Mouse (Mus musculus): ENCODE measurements around the gene 4833420G17Rik. TPM values are rescaled to one million over a fixed set of nuclear protein-coding genes. Genes with fewer than 3 reads are reported as not detected.

Gene 4833420G17Rik
- polyA plus RNA-seq (2015; fragmentation: Nextera tagmentation; extraction: Ambion mirVana), result 111 and 117 TPM in 2 replicates

DNA sequence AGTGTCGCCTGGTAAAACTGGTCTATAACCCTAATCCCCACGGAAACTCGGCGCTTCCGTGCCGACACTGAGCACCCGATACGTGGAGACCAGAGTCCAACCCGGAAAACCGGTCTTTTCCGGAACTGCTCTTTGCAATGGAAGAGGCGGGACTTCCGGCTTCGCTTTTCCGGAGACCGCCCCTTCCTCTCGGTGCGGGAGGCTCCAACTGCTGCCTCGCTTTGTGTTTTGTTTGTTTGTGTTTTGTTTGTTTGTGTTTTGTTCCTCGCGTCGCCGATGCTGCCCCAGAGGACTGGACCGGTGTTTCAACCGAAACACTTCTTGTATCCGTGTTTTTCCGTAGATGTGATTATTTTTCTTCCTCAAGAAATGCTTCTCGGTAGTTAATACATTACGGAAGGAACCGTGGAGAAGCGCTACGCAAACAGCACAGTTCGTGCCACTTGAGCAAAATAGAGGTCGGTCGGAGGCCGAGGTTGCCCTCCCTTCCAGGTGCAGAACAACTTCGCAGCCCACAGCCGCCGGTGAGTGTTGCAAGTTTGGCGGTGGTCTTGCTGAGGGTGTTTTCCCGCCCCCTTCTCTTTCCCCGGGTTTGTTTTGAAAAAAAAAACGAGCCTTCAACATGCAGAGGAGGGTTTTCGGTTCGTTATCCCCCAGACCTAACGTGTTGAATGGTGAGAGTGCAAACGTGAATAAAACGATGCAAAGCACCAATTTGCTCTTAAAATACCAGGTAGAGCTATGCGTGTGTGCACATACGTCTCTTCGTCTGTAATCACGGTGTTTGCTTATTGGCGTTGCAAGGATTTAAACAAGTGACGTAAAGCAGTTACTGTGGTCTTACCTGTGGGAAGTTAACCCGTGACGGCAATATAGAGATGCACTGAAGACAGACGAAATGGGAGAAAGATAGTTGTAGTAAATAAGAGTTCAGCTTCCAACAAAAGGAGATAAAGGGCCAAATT, at the start of gene 4833420G17Rik:
TSS of gene 4833420G17Rik (plus strand) at position 173 of the 965 bp plus-strand sequence.
- H3K9ac ChIP-seq, result peak within 1 kb of the TSS; percentile 82
- peak within 1 kb of the TSS; percentile 81 for H3K27ac ChIP-seq
- H3K4me1 ChIP-seq (replicated peaks), result peaks cover 19% of the 10 kb centered on the region
- peak within 1 kb of the TSS; percentile 81 for H3K4me3 ChIP-seq
- H3K27me3 ChIP-seq, result no peaks in the 10 kb centered on the region
- H3K4me2 ChIP-seq, result peak within 1 kb of the TSS; percentile 68
- no peaks in the 10 kb centered on the region for H3K9me3 ChIP-seq
- peaks cover 33% of the 10 kb centered on the region for H3K36me3 ChIP-seq
- ATAC-seq (ENCODE audit: low FRiP score), result peak; percentile 97
- 8% methylated on average over 57 of the region's 57 CpGs for WGBS

DNA sequence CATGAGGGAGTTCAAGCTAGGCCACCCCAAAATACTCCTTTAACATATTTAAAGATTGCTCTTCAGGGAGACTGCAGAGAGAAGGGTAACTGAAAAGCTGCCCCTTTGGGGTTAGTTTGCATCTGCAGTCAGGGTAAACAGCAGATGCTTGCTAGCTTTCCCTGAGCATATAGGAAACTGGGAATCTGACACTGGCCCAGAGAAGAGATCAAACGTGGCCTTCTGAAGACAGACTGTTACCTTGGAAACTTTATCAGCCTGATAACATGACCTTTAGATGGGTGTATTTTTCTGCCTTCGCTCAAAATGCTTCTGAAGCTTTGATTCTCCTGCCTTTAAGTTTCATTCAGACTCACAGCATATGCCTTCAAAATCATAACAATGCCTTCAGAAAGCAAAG, 49.5 kb upstream of the 4833420G17Rik start:
- H3K4me1 ChIP-seq (replicated peaks), result peaks cover 7% of the 10 kb centered on the region
- no peak overlapping the region for H3K27ac ChIP-seq
- 18% methylated on average over 2 of the region's 2 CpGs for WGBS
- no peak overlapping the region for H3K4me3 ChIP-seq
- H3K4me2 ChIP-seq, result no peak overlapping the region
- no peaks in the 10 kb centered on the region for H3K9me3 ChIP-seq
- no peak overlapping the region for H3K9ac ChIP-seq
- H3K36me3 ChIP-seq, result no peaks in the 10 kb centered on the region
- ATAC-seq (ENCODE audit: low FRiP score), result no peak
- no peaks in the 10 kb centered on the region for H3K27me3 ChIP-seq

DNA sequence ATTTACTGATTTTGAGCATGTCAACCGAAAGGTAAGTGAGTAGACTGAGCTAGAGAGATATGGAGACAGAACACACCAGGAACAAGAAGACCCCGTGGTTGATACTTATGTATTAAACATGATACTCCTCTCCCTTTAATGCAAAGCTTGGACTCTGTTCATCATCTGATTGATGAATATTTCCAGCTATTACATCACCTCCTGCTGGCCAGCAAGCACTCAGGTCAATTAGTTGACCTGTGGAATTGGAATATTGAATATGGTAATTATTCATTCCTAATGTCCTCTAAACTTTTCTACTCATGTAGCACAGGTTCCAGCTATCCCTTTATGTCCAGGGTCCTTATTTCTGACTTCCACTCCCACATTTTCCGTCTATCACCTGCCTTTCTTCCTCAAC, 44.1 kb upstream of the 4833420G17Rik start:
- H3K9ac ChIP-seq, result no peak overlapping the region
- H3K9me3 ChIP-seq, result no peaks in the 10 kb centered on the region
- no peak overlapping the region for H3K4me2 ChIP-seq
- H3K27me3 ChIP-seq, result no peaks in the 10 kb centered on the region
- H3K27ac ChIP-seq, result no peak overlapping the region
- no peak overlapping the region for H3K4me3 ChIP-seq
- ATAC-seq (ENCODE audit: low FRiP score), result no peak
- H3K36me3 ChIP-seq, result no peaks in the 10 kb centered on the region
- 91% methylated on average over 3 of the region's 3 CpGs for WGBS
- no peaks in the 10 kb centered on the region for H3K4me1 ChIP-seq (replicated peaks)

DNA sequence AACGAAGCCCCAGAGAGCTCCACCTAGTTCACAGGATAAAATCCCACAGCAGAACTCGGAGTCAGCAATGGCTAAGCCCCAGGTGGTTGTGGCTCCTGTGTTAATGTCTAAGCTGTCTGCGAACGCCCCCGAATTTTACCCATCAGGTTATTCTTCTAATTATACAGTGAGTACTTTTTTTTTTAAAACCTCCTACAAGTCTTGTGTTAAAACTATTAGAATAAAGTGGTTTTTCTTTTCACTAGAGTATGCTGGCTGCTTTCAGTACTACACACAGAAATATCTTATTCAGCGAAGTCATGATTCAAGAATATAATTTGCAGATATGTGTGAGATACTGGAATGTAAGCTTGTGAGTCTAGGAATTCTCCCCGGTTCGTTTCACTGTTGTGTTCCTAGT, 32.4 kb upstream of the 4833420G17Rik start:
- WGBS, result 19% methylated on average over 8 of the region's 8 CpGs
- ATAC-seq (ENCODE audit: low FRiP score), result no peak
- Histone ChIP-seq H3K9ac (peak overlapping the region; percentile 100), H3K27me3 (no peaks in the 10 kb centered on the region), H3K9me3 (no peaks in the 10 kb centered on the region), H3K27ac (peak overlapping the region; percentile 98), H3K36me3 (peaks cover 8% of the 10 kb centered on the region; the same call in 1 of the 2 replicates), H3K4me1 (replicated peaks) (peaks cover 38% of the 10 kb centered on the region), H3K4me3 (peak overlapping the region; percentile 98), H3K4me2 (peak overlapping the region; percentile 71)

DNA sequence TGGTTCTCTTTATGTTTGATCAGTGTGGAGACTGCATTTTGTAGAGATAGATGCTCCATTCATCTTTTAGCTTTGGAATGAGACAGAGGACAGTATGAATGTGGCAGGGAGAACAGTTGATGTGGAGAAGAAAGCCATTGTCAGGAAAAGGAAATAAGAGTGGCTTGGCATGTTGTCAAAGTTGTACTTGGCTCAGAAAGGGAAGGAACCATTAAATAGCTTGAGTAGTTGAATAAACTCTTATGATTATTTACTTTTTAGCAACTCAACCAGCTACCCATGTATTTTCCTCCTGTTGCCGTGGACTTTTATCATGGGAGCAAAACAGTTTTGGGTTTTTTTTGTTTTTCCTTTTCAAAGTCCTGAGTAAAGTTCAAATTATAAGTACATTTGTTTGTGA, 30.5 kb upstream of the 4833420G17Rik start:
- Histone ChIP-seq H3K4me1 (replicated peaks) (peaks cover 33% of the 10 kb centered on the region), H3K36me3 (peaks cover 17% of the 10 kb centered on the region), H3K27ac (no peak overlapping the region), H3K9ac (no peak overlapping the region), H3K9me3 (no peaks in the 10 kb centered on the region), H3K27me3 (no peaks in the 10 kb centered on the region), H3K4me2 (peak overlapping the region; percentile 71), H3K4me3 (no peak overlapping the region)
- WGBS, result 97% methylated on average over 1 of the region's 1 CpGs
- no peak for ATAC-seq (ENCODE audit: low FRiP score)

DNA sequence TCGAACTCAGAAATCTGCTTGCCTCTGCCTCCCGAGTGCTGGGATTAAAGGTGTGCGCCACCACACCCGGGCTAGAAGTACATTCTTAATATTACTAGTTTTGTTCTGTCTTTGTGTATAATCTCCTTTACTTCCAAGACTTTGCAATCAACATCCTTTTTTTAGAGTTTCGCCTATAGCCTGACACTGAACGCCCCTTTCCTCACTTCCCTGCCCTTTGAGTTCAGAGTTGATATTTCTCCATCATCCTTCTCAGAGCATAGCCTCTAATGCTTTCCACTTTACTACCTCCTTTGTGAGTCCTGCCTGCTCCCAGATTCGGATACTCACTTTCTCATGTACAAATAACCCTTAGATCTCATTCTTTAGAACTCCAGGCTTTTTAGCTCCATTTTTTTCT, 28.2 kb upstream of the 4833420G17Rik start:
- H3K27me3 ChIP-seq, result no peaks in the 10 kb centered on the region
- H3K4me3 ChIP-seq, result no peak overlapping the region
- no peak for ATAC-seq (ENCODE audit: low FRiP score)
- peaks cover 33% of the 10 kb centered on the region for H3K4me1 ChIP-seq (replicated peaks)
- no peak overlapping the region for H3K27ac ChIP-seq
- H3K4me2 ChIP-seq, result no peak overlapping the region
- H3K36me3 ChIP-seq, result peaks cover 31% of the 10 kb centered on the region
- H3K9me3 ChIP-seq, result no peaks in the 10 kb centered on the region
- 89% methylated on average over 7 of the region's 7 CpGs for WGBS
- H3K9ac ChIP-seq, result no peak overlapping the region

DNA sequence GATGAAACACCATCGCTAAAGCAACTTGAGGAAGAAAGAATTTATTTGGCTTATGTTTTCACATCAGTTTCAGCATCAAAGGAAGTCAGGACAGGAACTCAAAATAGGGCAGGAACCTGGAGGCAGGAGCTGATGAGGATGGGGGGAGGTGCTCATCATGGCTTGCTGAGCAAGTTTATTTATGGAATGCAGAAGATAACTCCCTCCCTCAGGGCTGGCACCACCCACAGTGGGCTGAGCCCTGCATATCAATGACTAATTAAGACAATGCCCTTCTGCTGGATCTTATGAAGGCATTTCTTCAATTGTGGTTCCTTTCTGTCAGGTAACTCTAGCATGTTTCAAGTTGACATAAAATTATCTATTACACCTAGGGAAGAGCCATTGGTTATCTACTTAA, 20.3 kb upstream of the 4833420G17Rik start:
- no peaks in the 10 kb centered on the region for H3K4me1 ChIP-seq (replicated peaks)
- ATAC-seq (ENCODE audit: low FRiP score), result no peak
- no peak overlapping the region for H3K4me3 ChIP-seq
- H3K9ac ChIP-seq, result no peak overlapping the region
- no peaks in the 10 kb centered on the region for H3K9me3 ChIP-seq
- peaks cover 55% of the 10 kb centered on the region for H3K36me3 ChIP-seq
- no peak overlapping the region for H3K27ac ChIP-seq
- no peaks in the 10 kb centered on the region for H3K27me3 ChIP-seq
- H3K4me2 ChIP-seq, result no peak overlapping the region
- WGBS, result 100% methylated on average over 1 of the region's 1 CpGs

DNA sequence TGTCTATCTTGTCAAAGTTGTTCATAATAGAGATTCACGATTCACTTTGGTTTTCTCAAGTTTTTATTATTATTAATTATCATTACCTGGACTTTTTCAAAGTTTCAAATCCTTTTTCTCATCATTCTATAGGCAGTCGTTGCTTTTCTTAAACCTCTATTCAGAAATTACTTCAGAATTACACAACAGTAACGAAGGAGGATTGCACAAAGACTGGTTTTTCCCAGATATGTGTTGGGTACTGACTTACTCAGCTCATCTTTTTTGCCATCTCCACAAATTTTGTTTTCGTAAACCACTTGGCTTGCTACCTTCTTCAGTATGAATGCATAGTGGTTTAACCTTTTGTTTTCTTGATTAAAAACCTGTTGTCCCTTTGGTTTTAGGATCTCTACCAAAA, 9.0 kb upstream of the 4833420G17Rik start:
- no peak for ATAC-seq (ENCODE audit: low FRiP score)
- Histone ChIP-seq H3K9ac (no peak overlapping the region), H3K4me2 (no peak overlapping the region), H3K9me3 (no peaks in the 10 kb centered on the region), H3K36me3 (peaks cover 55% of the 10 kb centered on the region), H3K27ac (no peak overlapping the region), H3K4me1 (replicated peaks) (no peaks in the 10 kb centered on the region), H3K4me3 (no peak overlapping the region), H3K27me3 (no peaks in the 10 kb centered on the region)
- 97% methylated on average over 4 of the region's 4 CpGs for WGBS

DNA sequence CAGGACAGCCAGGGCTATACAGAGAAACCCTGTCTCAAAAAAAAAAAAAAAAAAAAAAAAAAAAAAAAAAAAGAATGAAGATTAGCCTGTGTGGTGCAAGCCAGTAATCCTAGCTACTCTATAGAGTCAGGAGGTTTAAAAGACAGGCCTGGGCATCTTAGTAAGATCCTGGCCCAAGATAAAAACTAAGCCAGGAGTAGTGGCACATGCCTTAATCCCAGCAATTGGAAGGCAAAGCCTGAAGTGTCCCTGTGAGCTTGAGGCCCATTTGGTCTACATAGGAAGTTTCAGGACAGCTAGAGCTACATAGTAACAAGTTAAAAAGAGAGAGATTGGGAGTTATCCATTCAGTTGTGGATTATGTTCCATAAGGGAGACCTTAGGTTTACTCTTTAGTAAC, 7.5 kb upstream of the 4833420G17Rik start:
- Histone ChIP-seq H3K9ac (no peak overlapping the region), H3K27ac (no peak overlapping the region), H3K9me3 (no peaks in the 10 kb centered on the region), H3K4me2 (no peak overlapping the region), H3K36me3 (peaks cover 57% of the 10 kb centered on the region), H3K4me3 (no peak overlapping the region), H3K27me3 (no peaks in the 10 kb centered on the region), H3K4me1 (replicated peaks) (no peaks in the 10 kb centered on the region)
- ATAC-seq (ENCODE audit: low FRiP score), result no peak

DNA sequence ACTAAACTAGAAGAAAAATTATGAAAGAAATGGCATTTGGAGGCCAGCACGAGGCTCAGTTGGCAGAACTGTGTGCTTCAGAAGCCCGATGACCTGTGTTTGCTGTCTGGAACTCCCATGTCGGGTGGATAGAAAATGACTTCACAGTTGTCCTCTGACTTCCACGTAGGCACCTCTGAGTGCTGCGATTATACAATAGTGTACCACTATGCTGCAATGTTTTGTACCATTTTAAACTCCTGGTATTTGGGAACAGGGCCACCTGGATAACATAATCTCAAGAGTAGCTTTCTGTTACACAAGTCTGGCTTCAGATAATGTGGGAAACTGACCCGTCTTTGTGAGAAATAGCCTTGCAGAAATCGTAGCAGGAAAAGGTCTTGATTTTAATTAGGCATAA, 6.2 kb upstream of the 4833420G17Rik start:
- peaks cover 44% of the 10 kb centered on the region for H3K36me3 ChIP-seq
- no peaks in the 10 kb centered on the region for H3K4me1 ChIP-seq (replicated peaks)
- H3K4me3 ChIP-seq, result no peak overlapping the region
- no peaks in the 10 kb centered on the region for H3K9me3 ChIP-seq
- H3K9ac ChIP-seq, result no peak overlapping the region
- H3K4me2 ChIP-seq, result no peak overlapping the region
- WGBS, result 93% methylated on average over 7 of the region's 7 CpGs
- H3K27ac ChIP-seq, result no peak overlapping the region
- H3K27me3 ChIP-seq, result no peaks in the 10 kb centered on the region
- ATAC-seq (ENCODE audit: low FRiP score), result no peak

DNA sequence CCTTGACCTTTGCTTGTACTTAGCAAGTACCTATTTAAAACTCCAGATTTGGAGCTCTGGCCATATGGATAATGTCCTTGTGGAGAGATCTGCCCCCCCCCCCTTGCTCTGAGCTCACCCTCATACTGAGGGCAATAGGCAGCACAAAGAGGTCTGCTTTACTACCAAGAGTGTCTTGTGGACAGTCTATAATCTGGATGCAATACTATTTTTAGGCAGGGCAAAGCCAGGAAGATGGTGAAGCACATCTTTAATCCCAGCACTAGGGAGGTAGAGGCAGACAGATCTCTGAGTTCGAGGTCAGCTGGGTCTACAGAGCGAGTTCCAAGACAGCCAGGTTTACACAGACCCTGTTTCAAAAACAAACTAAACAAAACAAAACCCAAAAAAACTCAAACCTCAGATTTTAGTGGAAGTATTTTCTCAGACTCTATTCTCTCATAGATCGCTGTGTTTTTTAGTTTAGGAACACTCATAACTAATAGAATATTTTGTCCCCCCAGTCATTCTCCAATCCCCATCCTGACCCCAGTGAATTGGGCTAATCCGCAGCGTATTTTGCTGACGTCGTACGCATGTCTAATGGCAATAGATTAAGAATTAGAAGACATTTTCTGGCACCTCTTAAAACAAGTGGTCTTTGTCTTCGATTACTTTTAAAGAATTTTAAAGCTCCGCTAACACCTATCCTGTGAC, 520 bp upstream of the 4833420G17Rik start:
- Histone ChIP-seq H3K27me3 (no peaks in the 10 kb centered on the region), H3K4me2 (peak overlapping the region; percentile 53), H3K9ac (peak overlapping the region; percentile 82), H3K36me3 (peaks cover 25% of the 10 kb centered on the region), H3K4me3 (peak overlapping the region; percentile 81), H3K4me1 (replicated peaks) (peaks cover 19% of the 10 kb centered on the region), H3K27ac (peak overlapping the region; percentile 81), H3K9me3 (no peaks in the 10 kb centered on the region)
- peak; percentile 80 for ATAC-seq (ENCODE audit: low FRiP score)
- WGBS, result 17% methylated on average over 10 of the region's 10 CpGs

DNA sequence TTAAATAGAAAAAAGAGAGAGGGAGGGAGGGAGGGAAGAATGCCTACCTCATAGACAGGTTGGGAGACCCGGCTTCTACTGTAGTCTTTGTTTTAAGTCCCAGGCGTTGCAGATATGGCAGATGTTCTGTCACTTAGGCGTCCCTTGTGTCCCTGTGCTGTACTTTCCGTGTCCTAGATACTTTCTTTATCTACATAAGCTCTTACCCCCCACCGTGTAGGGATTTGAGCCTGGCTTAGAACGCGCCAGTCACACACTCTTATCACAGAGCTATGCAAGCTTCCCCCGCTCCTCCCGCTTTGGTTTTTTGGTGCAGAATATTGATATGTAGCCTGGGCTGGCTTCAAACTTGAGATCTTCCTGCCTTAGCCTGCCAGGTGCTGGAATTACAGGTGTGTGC, 14.1 kb downstream of the 4833420G17Rik start:
- H3K4me1 ChIP-seq (replicated peaks), result no peaks in the 10 kb centered on the region
- no peak overlapping the region for H3K9ac ChIP-seq
- H3K27ac ChIP-seq, result no peak overlapping the region
- 90% methylated on average over 9 of the region's 9 CpGs for WGBS
- no peaks in the 10 kb centered on the region for H3K9me3 ChIP-seq
- H3K4me2 ChIP-seq, result no peak overlapping the region
- no peak for ATAC-seq (ENCODE audit: low FRiP score)
- no peak overlapping the region for H3K4me3 ChIP-seq
- no peaks in the 10 kb centered on the region for H3K27me3 ChIP-seq
- H3K36me3 ChIP-seq, result peaks cover 85% of the 10 kb centered on the region
